Mouse (Mus musculus) mouse embryonic stem cell (cell line): Measurements from ENCODE around the gene P3h3.
"Not testable (repeated sequence)": the region's sequence is repeated elsewhere in the genome, so short reads cannot be mapped to it uniquely, and the experiment has no call there.

Experiments used
- in situ Hi-C, 2 experiments: fragments of 300-500 bp; cut with MboI; formaldehyde crosslinking; loops; 1 replicate in 1 of 2; 3 replicates in 1 of 2; pipeline ENCODE4 v1.14.3; 2019 to 2020; ENCODE audit warnings: low sequenced_read_pairs in 2 of 2, low pct_unique_long_range_greater_than_20kb in 1 of 2, mixed read lengths in 1 of 2; ENCODE audit not compliant: unreplicated experiment in 1 of 2

Gene P3h3

DNA sequence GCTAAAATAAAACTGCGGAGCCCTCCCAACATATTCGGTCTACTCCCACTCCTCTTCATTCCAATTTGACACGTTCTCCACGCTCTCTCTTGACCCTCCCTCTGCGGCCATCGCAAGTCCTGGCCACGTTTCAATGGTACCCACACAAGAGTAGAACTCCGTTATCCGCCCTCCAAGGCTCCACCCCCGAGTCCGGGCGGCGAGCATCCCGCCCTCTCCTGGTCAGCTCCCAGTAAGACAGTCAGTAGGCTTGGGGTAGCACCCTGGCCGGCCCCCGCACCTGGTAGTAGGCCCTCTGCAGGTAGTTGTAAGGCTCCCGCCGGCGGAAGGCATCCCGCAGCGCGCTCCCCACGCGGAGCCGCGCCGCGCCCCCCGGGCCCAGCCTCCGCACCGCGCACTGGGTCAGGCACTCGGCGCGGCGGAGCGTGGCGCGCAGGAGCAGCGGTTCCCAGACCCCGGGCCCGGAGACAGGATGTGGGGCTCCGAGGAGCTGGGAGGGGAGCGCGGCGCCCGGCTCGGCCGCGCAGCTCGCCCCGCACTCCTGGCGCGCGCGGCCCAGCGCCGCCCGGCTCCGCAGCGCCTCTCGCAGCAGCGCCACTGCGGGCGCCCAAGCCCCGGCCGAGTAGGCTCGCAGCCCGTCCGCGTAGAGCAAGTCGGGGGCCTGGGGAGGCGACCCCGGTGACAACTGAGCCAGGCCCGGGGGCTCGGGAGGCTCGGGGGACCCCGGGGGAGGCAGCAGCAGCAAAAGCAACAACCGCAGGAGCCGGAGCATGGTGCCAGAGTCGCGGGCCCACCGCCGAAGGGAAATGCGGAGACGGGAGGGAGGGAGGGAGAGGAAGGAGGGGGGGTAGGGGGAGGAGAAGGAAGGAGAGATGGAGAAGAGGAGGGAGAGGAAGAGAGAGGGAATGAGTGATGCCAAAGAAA lies at the start of gene P3h3:
TSS of gene P3h3 (minus strand) at position 837 of the 924 bp plus-strand sequence.
- in situ Hi-C loops: loop anchor here in 1 of 2 experiments (5.0 kb wide), 1 partner anchor 75 kb away; the partner anchor contains the start of gene Mlf2

GRCm38 (mm10) chr6:124904991-124905860 lies 47.7 kb upstream of the P3h3 start:
- in situ Hi-C loops: no loop called here

GRCm38 (mm10) chr6:124904161-124904981 lies 46.8 kb upstream of the P3h3 start:
- in situ Hi-C loops: no loop called here

- in situ Hi-C loops: no loop called here
Observed at GRCm38 (mm10) chr6:124903580-124904151, 46.1 kb upstream of the P3h3 start.

- in situ Hi-C loops: no loop called here
Observed at GRCm38 (mm10) chr6:124901851-124902250, 44.3 kb upstream of the P3h3 start.

DNA sequence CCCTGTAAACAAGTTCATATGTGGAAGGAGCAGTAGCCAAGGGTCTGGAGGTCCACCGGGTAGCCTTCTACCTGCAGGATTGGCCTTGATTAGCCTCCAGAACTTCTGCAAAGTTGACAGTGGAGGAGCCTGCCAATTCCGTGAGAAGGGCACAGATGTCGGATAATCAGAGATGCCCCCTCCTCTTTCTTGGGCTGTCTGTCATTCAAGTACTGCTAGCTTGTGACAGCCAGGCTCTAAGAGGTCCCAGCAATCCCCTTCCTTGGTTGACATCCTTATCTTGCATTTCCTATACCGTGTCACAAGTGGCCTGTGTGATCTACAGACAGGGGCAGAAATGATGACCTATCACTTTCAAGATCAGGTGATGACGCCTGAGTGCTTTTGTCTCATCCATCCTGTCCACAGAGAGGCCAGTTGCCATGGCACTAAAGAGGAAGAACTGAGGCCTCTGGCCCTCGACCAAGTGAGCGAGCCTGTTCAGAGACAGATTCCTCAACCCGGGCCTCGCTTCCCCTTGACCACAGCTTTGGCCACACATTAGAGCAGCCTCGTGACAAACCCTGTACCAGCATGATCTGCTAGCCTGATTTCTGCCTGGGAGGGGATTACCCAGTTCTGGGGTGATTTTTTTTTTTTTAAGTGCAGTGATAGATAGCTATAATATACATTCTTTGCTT lies 43.4 kb upstream of the P3h3 start:
- in situ Hi-C loops: no loop called here

GRCm38 (mm10) chr6:124900056-124900800 lies 42.7 kb upstream of the P3h3 start:
- in situ Hi-C loops: no loop called here

GRCm38 (mm10) chr6:124898359-124898758 lies 40.8 kb upstream of the P3h3 start:
- in situ Hi-C loops: no loop called here

DNA sequence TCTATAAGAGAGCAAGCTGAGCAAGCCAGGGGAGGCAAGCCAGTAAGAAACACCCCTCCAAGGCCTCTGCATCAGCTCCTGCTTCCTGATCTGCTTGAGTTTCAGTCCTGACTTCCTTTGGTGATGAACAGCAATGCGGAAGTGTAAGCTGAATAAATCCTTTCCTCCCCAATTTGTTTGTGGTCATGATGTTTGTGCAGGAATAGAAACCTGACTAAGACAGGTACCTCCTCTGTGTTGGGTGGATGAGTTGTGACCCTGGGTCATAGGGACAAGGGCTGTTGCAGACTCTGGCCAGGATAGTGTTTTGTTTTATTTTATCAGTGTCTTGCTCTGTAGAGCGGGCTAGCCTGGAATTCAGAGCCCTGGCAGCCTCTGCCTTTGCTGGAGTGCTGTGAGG lies 36.6 kb upstream of the P3h3 start:
- in situ Hi-C loops: not testable (repeated sequence)

GRCm38 (mm10) chr6:124890997-124891396 lies 33.4 kb upstream of the P3h3 start:
- in situ Hi-C loops: no loop called here

- in situ Hi-C loops: no loop called here
Observed at GRCm38 (mm10) chr6:124888555-124889125, 31.1 kb upstream of the P3h3 start.

DNA sequence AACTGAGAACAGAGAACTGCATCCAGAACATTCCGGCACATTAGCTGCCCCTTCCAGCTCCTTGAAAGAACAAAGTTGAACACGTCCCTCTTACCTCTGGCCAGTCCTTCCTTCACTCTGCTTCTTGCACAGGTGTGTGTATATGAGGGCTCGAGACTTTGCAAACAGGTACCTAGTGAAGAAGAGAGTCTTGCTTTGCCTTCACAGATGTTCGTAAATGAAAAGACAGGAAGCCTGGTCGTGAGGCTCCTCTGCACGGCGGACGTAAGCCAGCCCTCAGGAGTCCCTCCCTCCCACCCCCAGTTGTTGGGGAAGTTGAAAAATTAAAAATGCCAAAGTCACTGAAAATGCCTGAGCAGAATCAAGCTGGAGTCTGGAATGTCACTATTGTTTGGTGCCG lies 30.4 kb upstream of the P3h3 start, which contains the start of gene Cd4:
TSS of gene Cd4 (minus strand) at position 236 of the 400 bp plus-strand sequence.
- in situ Hi-C loops: no loop called here

GRCm38 (mm10) chr6:124885956-124886381 lies 28.4 kb upstream of the P3h3 start:
- in situ Hi-C loops: no loop called here

DNA sequence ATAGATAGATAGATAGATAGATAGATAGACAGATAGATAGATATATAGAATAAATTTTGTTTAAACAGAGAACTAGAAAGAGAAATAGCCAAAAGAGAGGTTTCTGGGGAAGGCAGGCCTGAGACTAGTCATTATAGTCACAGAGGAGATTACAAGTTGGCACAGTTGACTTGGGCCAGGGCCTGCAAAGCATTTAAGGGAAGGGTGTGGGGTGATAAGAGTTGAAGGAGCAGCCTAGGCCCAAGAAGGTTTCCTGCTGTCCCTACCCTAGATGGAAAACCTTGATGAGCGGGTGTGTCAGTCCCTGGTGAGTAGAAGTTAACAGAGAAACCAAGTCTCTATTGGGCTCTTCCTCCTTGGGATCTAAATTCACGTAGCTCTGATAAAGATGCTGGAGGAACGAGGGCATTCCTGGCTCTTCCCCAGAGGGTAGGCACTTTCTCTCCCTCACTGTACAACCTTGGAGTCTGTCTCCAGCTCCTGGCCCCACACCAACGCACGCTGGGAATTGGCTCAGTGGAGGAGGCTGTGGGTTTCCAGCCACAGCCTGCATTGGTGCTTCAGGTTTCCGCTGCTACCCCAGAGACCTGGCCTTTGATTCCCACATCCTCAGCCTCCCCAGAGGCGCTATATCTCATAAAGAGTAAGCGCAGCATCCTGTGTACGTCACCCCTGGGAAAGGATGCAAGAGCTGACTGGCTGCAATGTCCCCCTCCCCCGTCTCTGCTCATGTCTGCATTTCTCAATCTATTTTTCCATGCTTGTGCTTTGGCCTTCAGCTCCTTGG lies 27.4 kb upstream of the P3h3 start:
- in situ Hi-C loops: no loop called here

DNA sequence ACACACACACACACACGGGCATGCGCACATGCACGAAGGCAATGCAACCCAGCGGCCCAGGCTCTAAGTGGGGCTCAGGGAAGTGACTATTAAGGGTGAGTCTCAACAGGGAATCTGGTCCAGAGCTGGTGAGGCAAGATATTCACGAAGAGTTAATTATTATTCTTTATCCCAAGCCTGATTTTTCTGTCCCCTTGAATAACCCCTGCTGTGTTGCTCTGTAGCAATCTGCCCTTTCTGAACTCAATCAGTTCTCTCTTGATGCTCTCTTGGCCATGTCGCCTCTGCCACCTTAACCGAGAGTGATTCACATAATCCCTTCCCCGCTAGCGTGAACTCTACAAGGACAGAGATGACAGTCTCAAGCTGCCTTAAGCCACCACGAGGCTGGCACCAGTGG lies 25.8 kb upstream of the P3h3 start:
- in situ Hi-C loops: no loop called here

- in situ Hi-C loops: no loop called here
Observed at GRCm38 (mm10) chr6:124881821-124882220, 24.3 kb upstream of the P3h3 start.
